Mouse (Mus musculus): ENCODE data around the gene Adgrl1. TPM values are rescaled to one million over a fixed set of nuclear protein-coding genes. Genes with fewer than 3 reads are reported as not detected.

The Adgrl1 gene
- 10 to 100 TPM in 1 of 2 experiments, 1 to 10 TPM in 1; 2.6 to 18.1 TPM for polyA plus RNA-seq (2012; fragmentation: generic; extraction: Trizol)

DNA sequence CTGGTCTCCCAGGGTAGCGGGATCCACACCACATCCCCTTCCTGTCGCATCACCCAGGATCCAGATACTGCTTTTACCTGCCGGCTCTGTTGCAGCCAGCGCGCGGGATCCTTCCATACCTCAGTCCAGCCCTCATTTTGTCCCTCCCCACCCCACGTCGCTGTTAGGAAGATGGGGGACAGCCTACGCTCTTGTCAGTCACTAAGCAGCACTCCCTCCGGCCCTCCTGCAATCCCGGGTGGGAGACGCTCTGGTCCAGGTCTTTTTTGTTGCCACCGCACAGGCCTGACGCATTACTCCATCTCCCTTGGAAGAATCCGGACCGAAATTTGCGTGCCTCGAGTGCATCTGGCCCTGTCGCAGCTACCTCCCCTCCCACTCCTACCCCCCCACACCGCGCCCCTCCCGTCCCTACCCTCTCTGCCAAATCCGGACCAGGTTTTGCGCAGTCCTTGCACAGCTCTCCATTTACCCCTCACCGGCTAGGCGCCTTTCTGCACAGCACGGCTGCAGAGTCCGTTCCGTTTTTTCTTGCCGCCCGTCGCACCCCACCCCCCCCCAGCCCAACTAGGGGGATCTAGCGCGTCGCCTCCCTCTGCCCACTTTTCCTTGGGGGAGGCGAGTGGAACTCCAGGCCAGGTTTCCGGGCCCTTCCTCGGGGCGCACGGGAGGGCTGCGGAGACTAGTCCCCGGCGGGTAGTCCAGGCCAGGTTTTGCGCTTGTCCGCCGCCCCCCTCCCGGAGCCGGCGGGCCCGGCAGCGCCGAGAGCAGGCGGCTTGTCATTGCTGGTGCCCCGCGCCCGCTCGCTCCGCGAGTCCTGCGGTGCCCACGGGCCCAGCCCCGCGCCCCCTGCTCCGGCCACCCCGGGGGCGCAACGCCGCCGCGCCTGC is at the start of gene Adgrl1:
Adgrl1 (plus strand) TSS at position 743 of the 890 bp plus-strand sequence.

GRCm38 (mm10) chr8:83955106-83955957 is 55.4 kb downstream of the Adgrl1 start, which contains the start of the genes Gm10644 and Asf1b:
Gene Gm10644, minus strand, starts transcription at chr8:83955205.
Gene Asf1b, plus strand, starts transcription at chr8:83955507.

DNA sequence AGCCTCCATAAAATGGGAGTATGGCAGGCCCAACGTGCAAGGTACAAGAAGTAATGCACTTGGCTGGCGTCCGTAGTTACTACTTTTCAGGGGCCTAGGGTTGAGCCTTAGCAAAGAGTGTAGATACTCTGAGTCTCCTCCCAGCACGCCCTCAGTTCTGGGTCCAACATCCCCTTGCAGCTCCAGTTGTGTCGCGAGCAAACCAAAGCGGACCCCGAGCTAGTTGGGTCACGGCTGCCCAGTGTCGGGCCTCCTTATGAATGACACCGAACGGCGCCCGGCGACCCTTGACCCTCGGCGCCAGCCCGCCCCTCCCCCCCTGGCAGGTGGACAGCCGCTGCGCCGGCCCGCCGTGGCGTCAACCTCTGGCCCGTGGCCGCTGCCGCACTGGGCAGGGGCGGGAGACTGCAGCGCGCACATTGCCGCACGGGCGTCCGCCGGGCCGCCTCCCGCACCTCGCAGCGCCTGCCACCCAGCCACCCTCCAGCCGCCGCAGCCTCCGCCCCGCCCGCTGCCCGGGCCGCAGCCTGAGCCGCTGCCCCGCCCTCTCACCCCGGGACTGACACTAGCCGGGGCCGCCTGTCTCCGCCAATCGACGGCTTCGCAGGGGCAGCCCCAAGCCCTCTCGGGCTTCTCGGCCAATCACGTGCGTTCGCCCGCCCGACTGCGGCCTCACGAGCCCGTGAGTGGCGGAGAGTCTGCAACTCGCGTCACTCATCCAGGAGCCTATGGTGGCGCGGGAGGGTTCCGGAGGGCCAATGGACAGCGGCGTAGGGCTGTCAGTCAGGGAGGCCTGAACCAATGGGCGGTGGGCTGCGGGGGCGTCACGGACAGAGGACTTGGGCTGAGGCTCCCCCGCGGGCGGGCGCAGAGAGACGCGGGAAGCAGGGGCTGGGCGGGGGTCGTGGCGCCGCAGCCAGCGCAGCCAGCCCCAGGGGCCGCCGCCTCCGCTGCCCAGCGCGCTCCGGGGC is 72.5 kb downstream of the Adgrl1 start, which contains the start of gene Prkaca:
Prkaca (plus strand) TSS at position 844 of the 971 bp plus-strand sequence.

Other genes with a start within 250 kb of the Adgrl1 start
- 10 to 100 TPM; 52.6 to 79.8 TPM for gene Gipc1, start 247.4 kb upstream of the Adgrl1 start, polyA plus RNA-seq (2012; fragmentation: generic; extraction: Trizol)
- gene Ptger1, start 233.4 kb upstream of the Adgrl1 start, polyA plus RNA-seq (2012; fragmentation: generic; extraction: Trizol): 1 to 10 TPM in 1 of 2 experiments, under 1 TPM in 1; 0.22 to 6.8 TPM
- 10 to 100 TPM; 27.6 to 40.0 TPM for gene Pkn1, start 200.9 kb upstream of the Adgrl1 start, polyA plus RNA-seq (2012; fragmentation: generic; extraction: Trizol)
- gene Ddx39, start 184.9 kb upstream of the Adgrl1 start, polyA plus RNA-seq (2012; fragmentation: generic; extraction: Trizol): 100 to 1,000 TPM in 1 of 2 experiments, 10 to 100 TPM in 1; 49.1 to 133 TPM
- gene Adgre5, start 158.8 kb upstream of the Adgrl1 start, polyA plus RNA-seq (2012; fragmentation: generic; extraction: Trizol): 1 to 10 TPM in 1 of 2 experiments, under 1 TPM in 1; 0.37 to 4.7 TPM
- under 1 TPM; 0.02 to 0.17 TPM for gene Gm10644, start 55.1 kb downstream of the Adgrl1 start, polyA plus RNA-seq (2012; fragmentation: generic; extraction: Trizol)
- gene Asf1b, start 55.4 kb downstream of the Adgrl1 start, polyA plus RNA-seq (2012; fragmentation: generic; extraction: Trizol): 10 to 100 TPM; 26.5 to 32.4 TPM
- gene Prkaca, start 72.9 kb downstream of the Adgrl1 start, polyA plus RNA-seq (2012; fragmentation: generic; extraction: Trizol): 10 to 100 TPM; 46.8 to 89.9 TPM
- gene Samd1, start 97.6 kb downstream of the Adgrl1 start, polyA plus RNA-seq (2012; fragmentation: generic; extraction: Trizol): 10 to 100 TPM; 23.7 to 43.3 TPM
- gene 1700067K01Rik, start 101.4 kb downstream of the Adgrl1 start, polyA plus RNA-seq (2012; fragmentation: generic; extraction: Trizol): under 1 TPM; 0.08 to 0.60 TPM
- gene 2210011C24Rik, start 112.1 kb downstream of the Adgrl1 start, polyA plus RNA-seq (2012; fragmentation: generic; extraction: Trizol): 1 to 10 TPM in 1 of 2 experiments, under 1 TPM in 1; 0.66 to 3.2 TPM
- gene Palm3, start 121.4 kb downstream of the Adgrl1 start, polyA plus RNA-seq (2012; fragmentation: generic; extraction: Trizol): under 1 TPM; 0.08 to 0.14 TPM
- under 1 TPM in 1 of 2 experiments, not detected in 1; 0.01 TPM for gene Il27ra, start 142.5 kb downstream of the Adgrl1 start, polyA plus RNA-seq (2012; fragmentation: generic; extraction: Trizol)
- not detected for gene Rln3, start 144.9 kb downstream of the Adgrl1 start, polyA plus RNA-seq (2012; fragmentation: generic; extraction: Trizol)
- gene Gm10643, start 165.0 kb downstream of the Adgrl1 start, polyA plus RNA-seq (2012; fragmentation: generic; extraction: Trizol): 1 to 10 TPM in 1 of 2 experiments, under 1 TPM in 1; 0.18 to 1.1 TPM
- gene Rfx1, start 166.7 kb downstream of the Adgrl1 start, polyA plus RNA-seq (2012; fragmentation: generic; extraction: Trizol): 10 to 100 TPM in 1 of 2 experiments, 1 to 10 TPM in 1; 5.9 to 13.7 TPM
- gene Dcaf15, start 204.7 kb downstream of the Adgrl1 start, polyA plus RNA-seq (2012; fragmentation: generic; extraction: Trizol): 10 to 100 TPM; 25.8 to 33.2 TPM
- gene Podnl1, start 225.9 kb downstream of the Adgrl1 start, polyA plus RNA-seq (2012; fragmentation: generic; extraction: Trizol): 10 to 100 TPM in 1 of 2 experiments, 1 to 10 TPM in 1; 5.4 to 12.8 TPM
- 10 to 100 TPM; 37.0 to 44.8 TPM for gene Cc2d1a, start 247.8 kb downstream of the Adgrl1 start, polyA plus RNA-seq (2012; fragmentation: generic; extraction: Trizol)
- 1 to 10 TPM in 1 of 2 experiments, under 1 TPM in 1; 0.60 to 1.3 TPM for gene 4930432K21Rik, start 247.9 kb downstream of the Adgrl1 start, polyA plus RNA-seq (2012; fragmentation: generic; extraction: Trizol)

All from C3H10T1/2 (cell line).